7 mouse cellular contexts compared by ENCODE assay signal in genomic region chr1:180943032-180943644, GRCm38 (mm10). TPM values are rescaled to one million over a fixed set of nuclear protein-coding genes. Genes with fewer than 3 reads are reported as not detected.
DNase-seq lines count a peak whose midpoint lies in the region; ATAC-seq lines count a peak whose summit lies in the region.

No protein-coding gene starts in this region.

- H3K9ac ChIP-seq in forebrain, embryonic 14.5 days (ENCODE audit: low read length) = no peak overlapping the region
- peak overlapping the region; percentile 85 for H3K9ac ChIP-seq in intestine, embryonic 15.5 days
- H3K9ac ChIP-seq in neural tube, embryonic 15.5 days (replicated peaks) = no peak overlapping the region

- 44% methylated on average over 11 of the region's 11 CpGs for WGBS in forebrain, embryonic 14.5 days
- WGBS in intestine, embryonic 15.5 days = 55% methylated on average over 11 of the region's 11 CpGs
- 37% methylated on average over 11 of the region's 11 CpGs for WGBS in neural tube, embryonic 15.5 days

- peaks cover 5% of the 10 kb centered on the region; the same call in 1 of the 2 replicates for H3K4me1 ChIP-seq in forebrain, embryonic 14.5 days (ENCODE audit: control insufficient read depth, insufficient read depth, low read length)
- peaks cover 45% of the 10 kb centered on the region for H3K4me1 ChIP-seq in intestine, embryonic 15.5 days (replicated peaks)
- H3K4me1 ChIP-seq in neural tube, embryonic 15.5 days = peaks cover 25% of the 10 kb centered on the region

- H3K4me3 ChIP-seq in forebrain, embryonic 14.5 days (ENCODE audit: low read depth, low read length) = peak overlapping the region; percentile 64
- H3K4me3 ChIP-seq in intestine, embryonic 15.5 days (replicated peaks) = peak overlapping the region; percentile 89
- peak overlapping the region; percentile 53 for H3K4me3 ChIP-seq in neural tube, embryonic 15.5 days (replicated peaks)

- H3K4me2 ChIP-seq in forebrain, embryonic 14.5 days (ENCODE audit: low read length) = peak overlapping the region; percentile 93
- peak overlapping the region; percentile 89 for H3K4me2 ChIP-seq in intestine, embryonic 15.5 days (replicated peaks)
- peak overlapping the region; percentile 93 for H3K4me2 ChIP-seq in neural tube, embryonic 15.5 days

- H3K27ac ChIP-seq in forebrain, embryonic 14.5 days (ENCODE audit: low read depth, low read length) = no peak overlapping the region
- H3K27ac ChIP-seq in intestine, embryonic 15.5 days = peak overlapping the region; percentile 93
- no peak overlapping the region for H3K27ac ChIP-seq in neural tube, embryonic 15.5 days (replicated peaks)

- ATAC-seq in forebrain, embryonic 14.5 days = no peak
- no peak for ATAC-seq in intestine, embryonic 15.5 days
- ATAC-seq in neural tube, embryonic 15.5 days (ENCODE audit: low FRiP score) = no peak

- no peaks in the 10 kb centered on the region for H3K36me3 ChIP-seq in forebrain, embryonic 14.5 days (ENCODE audit: control insufficient read depth, insufficient read depth, low read length)
- 0 out of 2 replicates have a peak, but pooled peaks cover 3% of the 10 kb centered on the region for H3K36me3 ChIP-seq in intestine, embryonic 15.5 days
- H3K36me3 ChIP-seq in neural tube, embryonic 15.5 days = no peaks in the 10 kb centered on the region

- no peaks in the 10 kb centered on the region for H3K9me3 ChIP-seq in forebrain, embryonic 14.5 days (replicated peaks; ENCODE audit: control insufficient read depth, low read length)
- no peaks in the 10 kb centered on the region for H3K9me3 ChIP-seq in intestine, embryonic 15.5 days
- H3K9me3 ChIP-seq in neural tube, embryonic 15.5 days (replicated peaks) = no peaks in the 10 kb centered on the region

- peaks cover 36% of the 10 kb centered on the region for H3K27me3 ChIP-seq in forebrain, embryonic 14.5 days (replicated peaks; ENCODE audit: control insufficient read depth, insufficient read depth, low read length)
- H3K27me3 ChIP-seq in intestine, embryonic 15.5 days (replicated peaks) = no peaks in the 10 kb centered on the region
- peaks cover 43% of the 10 kb centered on the region for H3K27me3 ChIP-seq in neural tube, embryonic 15.5 days (replicated peaks)

- peak; percentile 30 for DNase-seq in urinary bladder, postnatal 25 days (ENCODE audit: low spot score)
- no peak for DNase-seq in urinary bladder, postnatal 10 days (ENCODE audit: low spot score)
- no peak for DNase-seq in forebrain, embryonic 14.5 days (ENCODE audit: low spot score)
- DNase-seq in thymus, postnatal 14 days = no peak
- no peak for DNase-seq in thymus, postnatal 10 days (ENCODE audit: low spot score in 2 of 2)

RNA-seq across cellular contexts. Expression of gene Tmem63a, which starts 1.0 kb away (rescaled TPM):
- polyA plus RNA-seq in forebrain, embryonic 14.5 days (2014; fragmentation: Nextera tagmentation; extraction: Ambion mirVana) = 1.1 and 1.3 TPM in 2 replicates
- 15.0 and 15.8 TPM in 2 replicates for polyA plus RNA-seq in intestine, embryonic 15.5 days (2015; fragmentation: Nextera tagmentation; extraction: Ambion mirVana)
- 2.5 and 5.4 TPM in 2 replicates for polyA plus RNA-seq in neural tube, embryonic 15.5 days (2015; fragmentation: Nextera tagmentation; extraction: Ambion mirVana)

RNA-seq across cellular contexts. Expression of gene Lefty1, which starts 8.3 kb away (rescaled TPM):
- polyA plus RNA-seq in forebrain, embryonic 14.5 days (2014; fragmentation: Nextera tagmentation; extraction: Ambion mirVana) = 0.15 and 0.56 TPM in 2 replicates
- 2.2 and 2.4 TPM in 2 replicates for polyA plus RNA-seq in intestine, embryonic 15.5 days (2015; fragmentation: Nextera tagmentation; extraction: Ambion mirVana)
- 0.22 and 0.23 TPM in 2 replicates for polyA plus RNA-seq in neural tube, embryonic 15.5 days (2015; fragmentation: Nextera tagmentation; extraction: Ambion mirVana)

RNA-seq across cellular contexts. Expression of gene Pycr2, which starts 39.0 kb away (rescaled TPM):
- polyA plus RNA-seq in forebrain, embryonic 14.5 days (2014; fragmentation: Nextera tagmentation; extraction: Ambion mirVana) = 83.2 and 94.0 TPM in 2 replicates
- polyA plus RNA-seq in intestine, embryonic 15.5 days (2015; fragmentation: Nextera tagmentation; extraction: Ambion mirVana) = 71.4 and 82.4 TPM in 2 replicates
- polyA plus RNA-seq in neural tube, embryonic 15.5 days (2015; fragmentation: Nextera tagmentation; extraction: Ambion mirVana) = 73.7 and 80.6 TPM in 2 replicates

RNA-seq across cellular contexts. Expression of gene Lefty2, which starts 50.2 kb away (rescaled TPM):
- 2.4 and 2.5 TPM in 2 replicates for polyA plus RNA-seq in forebrain, embryonic 14.5 days (2014; fragmentation: Nextera tagmentation; extraction: Ambion mirVana)
- polyA plus RNA-seq in intestine, embryonic 15.5 days (2015; fragmentation: Nextera tagmentation; extraction: Ambion mirVana) = 0.05 and 0.09 TPM in 2 replicates
- polyA plus RNA-seq in neural tube, embryonic 15.5 days (2015; fragmentation: Nextera tagmentation; extraction: Ambion mirVana) = 1.9 and 3.0 TPM in 2 replicates
